Mouse (Mus musculus): Measurements from ENCODE around the gene Lepr. TPM values are rescaled to one million over a fixed set of nuclear protein-coding genes. Genes with fewer than 3 reads are reported as not detected.

Gene Lepr
- 1.3 and 3.7 TPM in 2 replicates for polyA plus RNA-seq (2014; fragmentation: Nextera tagmentation; extraction: Ambion mirVana)

DNA sequence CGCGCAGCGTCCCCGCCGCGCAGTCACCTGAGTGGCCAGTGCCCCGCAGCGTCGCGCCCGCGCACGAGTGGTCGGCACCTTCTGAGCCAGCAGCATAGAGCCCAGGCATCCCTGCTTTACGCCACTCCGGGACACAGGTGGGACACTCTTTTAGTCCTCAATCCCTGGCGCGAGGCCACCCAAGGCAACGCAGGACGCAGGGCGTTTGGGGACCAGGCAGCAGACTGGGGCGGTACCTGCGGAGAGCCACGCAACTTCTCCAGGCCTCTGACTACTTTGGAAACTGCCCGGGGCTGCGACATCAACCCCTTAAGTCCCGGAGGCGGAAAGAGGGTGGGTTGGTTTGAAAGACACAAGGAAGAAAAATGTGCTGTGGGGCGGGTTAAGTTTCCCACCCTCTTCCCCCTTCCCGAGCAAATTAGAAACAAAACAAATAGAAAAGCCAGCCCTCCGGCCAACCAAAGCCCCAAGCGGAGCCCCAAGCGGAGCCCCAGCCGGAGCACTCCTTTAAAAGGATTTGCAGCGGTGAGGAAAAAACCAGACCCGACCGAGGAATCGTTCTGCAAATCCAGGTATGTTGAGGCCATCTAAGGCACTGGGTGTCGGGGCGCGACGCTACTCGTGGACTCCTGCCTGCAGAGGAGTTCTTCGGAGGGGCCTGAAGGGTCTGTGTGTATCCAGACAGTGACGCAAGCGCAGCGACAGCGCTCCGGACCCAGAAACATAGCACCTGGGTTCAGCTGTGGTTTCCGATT is at the start of gene Lepr:
Gene Lepr, plus strand, starts transcription at position 38 of the 755 bp plus-strand sequence.
- H3K36me3 ChIP-seq (ENCODE audit: control insufficient read depth, insufficient read depth, low read length), result no peaks in the 10 kb centered on the region
- no peaks in the 10 kb centered on the region for H3K4me1 ChIP-seq (ENCODE audit: control insufficient read depth, insufficient read depth, low read length)
- no peak within 1 kb of the TSS for H3K27ac ChIP-seq (ENCODE audit: low read depth, low read length)
- H3K9me3 ChIP-seq (ENCODE audit: control insufficient read depth, low read length), result no peaks in the 10 kb centered on the region
- H3K4me3 ChIP-seq (ENCODE audit: low read length), result peak within 1 kb of the TSS; percentile 44
- peak; percentile 71 for ATAC-seq (ENCODE audit: low FRiP score, low TSS enrichment)
- H3K9ac ChIP-seq (ENCODE audit: low read depth, low read length), result peak within 1 kb of the TSS; percentile 47
- H3K4me2 ChIP-seq (replicated peaks; ENCODE audit: low read depth, low read length), result peak within 1 kb of the TSS; percentile 91
- H3K27me3 ChIP-seq (ENCODE audit: control insufficient read depth, insufficient read depth, low read length), result peaks cover 6% of the 10 kb centered on the region
- under 1% methylated on average over 50 of the region's 50 CpGs for WGBS

DNA sequence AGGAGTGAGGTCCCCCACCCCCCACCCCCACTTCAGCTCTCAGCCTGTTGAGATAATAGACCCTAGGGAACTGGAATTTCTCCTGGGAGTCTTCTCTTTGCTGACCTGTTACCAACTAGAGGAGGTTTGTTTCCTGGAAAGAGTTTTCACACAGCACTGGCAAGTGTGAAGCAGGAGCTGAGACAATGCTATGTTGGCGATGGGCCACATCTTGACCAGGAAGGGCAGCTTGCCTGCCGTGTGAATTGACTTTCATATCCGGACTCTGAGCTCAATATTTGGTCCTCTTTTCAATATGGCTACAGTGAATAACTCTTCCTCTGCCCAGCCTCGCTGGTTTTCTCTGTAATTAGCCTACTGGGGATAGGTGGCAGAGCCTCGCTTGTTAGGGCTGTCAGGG is 48.0 kb upstream of the Lepr start:
- ATAC-seq (ENCODE audit: low FRiP score, low TSS enrichment), result no peak
- H3K9me3 ChIP-seq (ENCODE audit: control insufficient read depth, low read length), result peaks cover 4% of the 10 kb centered on the region; the same call in 1 of the 2 replicates
- no peaks in the 10 kb centered on the region for H3K27me3 ChIP-seq (ENCODE audit: control insufficient read depth, insufficient read depth, low read length)
- H3K4me2 ChIP-seq (replicated peaks; ENCODE audit: low read depth, low read length), result no peak overlapping the region
- H3K9ac ChIP-seq (ENCODE audit: low read depth, low read length), result no peak overlapping the region
- no peak overlapping the region for H3K27ac ChIP-seq (ENCODE audit: low read depth, low read length)
- no peaks in the 10 kb centered on the region for H3K36me3 ChIP-seq (ENCODE audit: control insufficient read depth, insufficient read depth, low read length)
- no peaks in the 10 kb centered on the region for H3K4me1 ChIP-seq (ENCODE audit: control insufficient read depth, insufficient read depth, low read length)
- WGBS, result 66% methylated on average over 5 of the region's 5 CpGs
- H3K4me3 ChIP-seq (ENCODE audit: low read length), result no peak overlapping the region

DNA sequence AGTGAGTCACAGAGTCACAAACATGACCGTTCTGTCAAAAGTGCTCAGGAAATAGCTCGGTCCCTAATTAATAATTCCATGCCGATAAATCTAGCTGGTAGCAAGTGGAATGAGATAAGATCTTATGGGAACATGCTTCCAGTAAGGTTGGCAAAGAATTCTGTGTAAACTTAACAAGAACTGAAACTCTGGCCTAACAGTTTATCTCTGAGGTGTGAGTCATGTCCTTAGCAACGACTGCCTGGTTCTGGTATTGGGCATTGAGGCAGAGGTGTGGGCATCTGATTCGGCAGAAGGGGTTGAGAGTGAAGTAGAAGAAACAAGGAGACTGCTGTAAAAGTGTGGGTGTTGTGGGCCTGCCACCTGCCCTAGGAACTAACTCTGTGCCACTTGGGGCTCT is 47.4 kb upstream of the Lepr start:
- 78% methylated on average over 5 of the region's 5 CpGs for WGBS
- no peak for ATAC-seq (ENCODE audit: low FRiP score, low TSS enrichment)
- no peak overlapping the region for H3K4me3 ChIP-seq (ENCODE audit: low read length)

DNA sequence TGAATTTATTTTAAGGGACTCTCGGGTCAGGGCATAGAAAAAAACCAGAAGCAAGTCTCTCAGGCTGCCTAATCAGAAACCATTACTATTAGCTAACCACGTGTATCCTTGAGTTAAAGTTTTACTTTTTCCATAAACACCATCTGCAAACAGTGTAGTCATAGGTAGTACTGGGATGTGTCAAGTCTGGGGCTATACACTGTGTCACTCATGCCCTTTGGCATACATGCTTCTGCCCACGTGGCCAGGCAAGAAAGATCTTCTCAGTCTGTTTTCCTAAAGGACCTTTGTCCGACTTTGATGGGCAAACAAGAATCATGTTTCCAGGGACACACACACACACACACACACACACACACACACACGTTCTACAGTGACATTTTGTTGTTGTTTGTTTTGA is 42.4 kb upstream of the Lepr start:
- WGBS, result 67% methylated on average over 5 of the region's 5 CpGs
- ATAC-seq (ENCODE audit: low FRiP score, low TSS enrichment), result no peak
- Histone ChIP-seq H3K9ac (ENCODE audit: low read depth, low read length) (no peak overlapping the region), H3K27me3 (ENCODE audit: control insufficient read depth, insufficient read depth, low read length) (no peaks in the 10 kb centered on the region), H3K4me3 (ENCODE audit: low read length) (no peak overlapping the region), H3K9me3 (ENCODE audit: control insufficient read depth, low read length) (no peaks in the 10 kb centered on the region), H3K27ac (ENCODE audit: low read depth, low read length) (no peak overlapping the region), H3K4me2 (replicated peaks; ENCODE audit: low read depth, low read length) (no peak overlapping the region), H3K4me1 (ENCODE audit: control insufficient read depth, insufficient read depth, low read length) (no peaks in the 10 kb centered on the region; the same call in 1 of the 2 replicates), H3K36me3 (ENCODE audit: control insufficient read depth, insufficient read depth, low read length) (no peaks in the 10 kb centered on the region)

More for the DNA sequence above, 47.4 kb upstream of the Lepr start:
- H3K27ac ChIP-seq (ENCODE audit: low read depth, low read length), result no peak overlapping the region
- no peaks in the 10 kb centered on the region for H3K27me3 ChIP-seq (ENCODE audit: control insufficient read depth, insufficient read depth, low read length)
- H3K9ac ChIP-seq (ENCODE audit: low read depth, low read length), result no peak overlapping the region
- no peaks in the 10 kb centered on the region for H3K4me1 ChIP-seq (ENCODE audit: control insufficient read depth, insufficient read depth, low read length)
- no peaks in the 10 kb centered on the region for H3K36me3 ChIP-seq (ENCODE audit: control insufficient read depth, insufficient read depth, low read length)
- H3K9me3 ChIP-seq (ENCODE audit: control insufficient read depth, low read length), result peaks cover 4% of the 10 kb centered on the region; the same call in 1 of the 2 replicates
- H3K4me2 ChIP-seq (replicated peaks; ENCODE audit: low read depth, low read length), result no peak overlapping the region

DNA sequence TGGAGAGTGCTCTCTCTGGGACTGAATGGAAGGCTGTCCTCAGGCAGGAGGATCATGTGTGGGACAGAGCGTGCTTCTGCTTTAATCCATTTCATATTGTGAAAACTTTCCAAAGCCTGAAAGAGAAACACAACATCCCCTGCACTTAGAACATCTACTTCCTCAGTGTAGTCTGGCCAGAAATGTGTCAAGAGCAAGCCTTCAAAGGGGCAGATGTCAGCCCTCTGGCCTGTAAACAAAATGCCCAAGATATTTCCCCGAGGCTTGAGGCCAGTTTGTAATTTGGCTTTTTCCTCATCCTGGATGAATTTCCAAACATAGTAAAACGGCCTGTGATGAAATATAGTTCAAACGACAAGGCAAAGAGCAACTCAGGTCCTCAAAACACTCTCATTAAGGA is 41.5 kb upstream of the Lepr start:
- Histone ChIP-seq H3K36me3 (ENCODE audit: control insufficient read depth, insufficient read depth, low read length) (no peaks in the 10 kb centered on the region), H3K4me3 (ENCODE audit: low read length) (no peak overlapping the region), H3K27me3 (ENCODE audit: control insufficient read depth, insufficient read depth, low read length) (no peaks in the 10 kb centered on the region), H3K27ac (ENCODE audit: low read depth, low read length) (no peak overlapping the region), H3K4me2 (replicated peaks; ENCODE audit: low read depth, low read length) (no peak overlapping the region), H3K9me3 (ENCODE audit: control insufficient read depth, low read length) (no peaks in the 10 kb centered on the region), H3K9ac (ENCODE audit: low read depth, low read length) (no peak overlapping the region), H3K4me1 (ENCODE audit: control insufficient read depth, insufficient read depth, low read length) (no peaks in the 10 kb centered on the region; the same call in 1 of the 2 replicates)
- ATAC-seq (ENCODE audit: low FRiP score, low TSS enrichment), result no peak
- WGBS, result 39% methylated on average over 4 of the region's 4 CpGs

DNA sequence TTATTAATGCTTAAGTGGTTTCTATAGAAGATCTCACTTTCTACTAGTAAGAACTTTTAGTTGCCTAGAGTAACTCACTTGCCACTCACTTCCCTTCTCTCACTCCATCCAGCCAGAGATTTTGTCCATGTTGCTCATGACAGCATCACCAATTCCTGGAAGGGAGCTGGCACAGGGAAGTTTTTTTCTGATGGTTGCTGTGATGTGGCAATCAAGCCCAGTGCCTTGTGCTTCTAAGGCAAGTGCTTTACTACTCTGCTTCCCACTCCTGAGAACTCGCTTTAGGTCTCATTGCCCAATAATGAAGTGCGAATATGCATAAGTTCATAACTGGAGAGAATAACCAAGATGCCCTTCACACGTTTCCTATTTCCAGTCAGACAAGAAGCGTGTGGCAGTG is 34.6 kb upstream of the Lepr start:
- no peak overlapping the region for H3K27ac ChIP-seq (ENCODE audit: low read depth, low read length)
- no peaks in the 10 kb centered on the region for H3K27me3 ChIP-seq (ENCODE audit: control insufficient read depth, insufficient read depth, low read length)
- 92% methylated on average over 4 of the region's 4 CpGs for WGBS
- no peak overlapping the region for H3K4me2 ChIP-seq (replicated peaks; ENCODE audit: low read depth, low read length)
- no peaks in the 10 kb centered on the region for H3K36me3 ChIP-seq (ENCODE audit: control insufficient read depth, insufficient read depth, low read length)
- no peak overlapping the region for H3K9ac ChIP-seq (ENCODE audit: low read depth, low read length)
- no peak for ATAC-seq (ENCODE audit: low FRiP score, low TSS enrichment)
- no peaks in the 10 kb centered on the region for H3K4me1 ChIP-seq (ENCODE audit: control insufficient read depth, insufficient read depth, low read length)
- H3K4me3 ChIP-seq (ENCODE audit: low read length), result no peak overlapping the region
- H3K9me3 ChIP-seq (ENCODE audit: control insufficient read depth, low read length), result no peaks in the 10 kb centered on the region

DNA sequence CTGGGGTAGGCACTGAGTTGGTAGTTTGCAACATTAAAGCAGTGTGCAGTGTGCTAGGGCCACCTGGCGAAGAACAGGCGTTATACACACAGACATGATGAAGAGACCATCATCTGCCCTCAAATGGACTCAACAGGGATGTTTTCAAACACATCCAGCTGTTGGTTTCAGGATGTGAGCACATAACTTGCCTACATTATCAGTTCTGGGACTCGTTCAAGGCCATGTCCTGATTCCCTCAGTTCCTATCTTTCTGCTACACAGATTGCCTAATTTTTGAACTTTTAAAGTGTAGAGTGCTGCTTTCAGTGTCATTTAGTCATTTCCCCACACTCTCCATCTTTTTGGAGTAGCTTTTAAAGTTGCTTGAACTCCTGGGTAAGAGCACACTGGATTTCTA is 34.1 kb upstream of the Lepr start:
- ATAC-seq (ENCODE audit: low FRiP score, low TSS enrichment), result no peak
- Histone ChIP-seq H3K27ac (ENCODE audit: low read depth, low read length) (no peak overlapping the region), H3K4me1 (ENCODE audit: control insufficient read depth, insufficient read depth, low read length) (no peaks in the 10 kb centered on the region), H3K4me2 (replicated peaks; ENCODE audit: low read depth, low read length) (no peak overlapping the region), H3K36me3 (ENCODE audit: control insufficient read depth, insufficient read depth, low read length) (no peaks in the 10 kb centered on the region), H3K27me3 (ENCODE audit: control insufficient read depth, insufficient read depth, low read length) (no peaks in the 10 kb centered on the region), H3K9ac (ENCODE audit: low read depth, low read length) (no peak overlapping the region), H3K9me3 (ENCODE audit: control insufficient read depth, low read length) (no peaks in the 10 kb centered on the region), H3K4me3 (ENCODE audit: low read length) (no peak overlapping the region)
- WGBS, result 76% methylated on average over 3 of the region's 3 CpGs

DNA sequence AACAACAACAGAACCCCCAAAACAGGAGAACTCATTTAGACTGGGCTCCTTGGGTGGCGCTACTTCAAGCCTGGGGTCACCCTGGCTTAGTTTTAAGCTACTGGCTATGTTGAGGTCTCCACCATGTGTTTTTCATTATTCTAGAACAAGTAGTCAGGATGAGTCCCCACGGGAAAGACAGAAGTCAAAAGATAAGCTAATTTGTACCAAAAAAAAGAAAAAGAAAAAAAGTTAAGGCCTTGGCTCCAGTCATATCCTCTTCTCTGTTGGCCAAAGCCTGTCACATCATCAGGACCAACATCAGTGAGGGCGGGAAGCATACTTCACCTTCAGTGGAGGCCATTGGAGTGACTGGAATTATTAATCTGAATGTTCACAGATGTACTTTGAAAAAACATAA is 32.4 kb upstream of the Lepr start:
- Histone ChIP-seq H3K36me3 (ENCODE audit: control insufficient read depth, insufficient read depth, low read length) (no peaks in the 10 kb centered on the region), H3K4me1 (ENCODE audit: control insufficient read depth, insufficient read depth, low read length) (no peaks in the 10 kb centered on the region), H3K27me3 (ENCODE audit: control insufficient read depth, insufficient read depth, low read length) (no peaks in the 10 kb centered on the region), H3K9ac (ENCODE audit: low read depth, low read length) (no peak overlapping the region), H3K9me3 (ENCODE audit: control insufficient read depth, low read length) (no peaks in the 10 kb centered on the region), H3K4me2 (replicated peaks; ENCODE audit: low read depth, low read length) (no peak overlapping the region), H3K4me3 (ENCODE audit: low read length) (no peak overlapping the region), H3K27ac (ENCODE audit: low read depth, low read length) (no peak overlapping the region)
- WGBS, result 81% methylated on average over 3 of the region's 3 CpGs
- ATAC-seq (ENCODE audit: low FRiP score, low TSS enrichment), result no peak

DNA sequence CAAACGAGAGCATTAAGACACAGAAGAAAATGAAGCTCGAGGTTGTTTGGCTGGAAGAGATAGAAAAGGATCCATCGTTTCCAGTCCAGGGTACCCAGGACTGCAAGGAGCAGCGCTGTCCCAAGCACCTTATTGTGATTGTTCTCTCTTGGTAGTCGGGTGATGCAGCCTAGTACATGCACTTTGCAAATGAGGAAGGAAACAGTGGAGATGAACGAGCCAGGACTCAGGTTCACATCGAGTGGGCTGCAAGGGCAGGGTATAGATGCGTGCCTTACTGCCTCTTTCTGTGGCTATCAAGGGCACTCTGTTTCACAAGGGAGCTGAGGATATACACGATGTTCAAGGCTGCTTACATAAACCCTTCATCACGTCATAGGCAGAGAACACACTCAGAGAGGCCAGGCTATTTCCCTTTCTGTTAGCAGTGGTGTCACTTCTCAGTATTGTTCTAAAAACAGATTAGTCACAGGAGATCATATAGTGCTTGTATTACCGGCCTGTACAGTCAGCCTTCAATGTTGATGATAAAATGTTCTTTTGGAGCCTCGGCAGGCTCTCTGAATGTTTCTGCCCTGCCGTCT is 30.9 kb upstream of the Lepr start:
- Histone ChIP-seq H3K4me1 (ENCODE audit: control insufficient read depth, insufficient read depth, low read length) (no peaks in the 10 kb centered on the region), H3K4me2 (replicated peaks; ENCODE audit: low read depth, low read length) (no peak overlapping the region), H3K27ac (ENCODE audit: low read depth, low read length) (no peak overlapping the region), H3K36me3 (ENCODE audit: control insufficient read depth, insufficient read depth, low read length) (no peaks in the 10 kb centered on the region), H3K27me3 (ENCODE audit: control insufficient read depth, insufficient read depth, low read length) (no peaks in the 10 kb centered on the region), H3K4me3 (ENCODE audit: low read length) (no peak overlapping the region), H3K9me3 (ENCODE audit: control insufficient read depth, low read length) (no peaks in the 10 kb centered on the region), H3K9ac (ENCODE audit: low read depth, low read length) (no peak overlapping the region)
- WGBS, result 81% methylated on average over 13 of the region's 13 CpGs
- no peak for ATAC-seq (ENCODE audit: low FRiP score, low TSS enrichment)
